Mouse (Mus musculus) heart, embryonic 16.5 days (tissue): ENCODE results near the gene Rpl27. TPM values are rescaled to one million over a fixed set of nuclear protein-coding genes. Genes with fewer than 3 reads are reported as not detected.

Experiments
- ATAC-seq: fragments of 200-750 bp; cut with Nextera tagmentation; replicated peaks from 2 replicates; pipeline ENCODE4 v1.8.0; 2017; ENCODE audit warnings: moderate number of reproducible peaks; ENCODE audit not compliant: insufficient read depth, low FRiP score; ENCODE audit errors: extremely low read depth
- H3K27ac ChIP-seq: fragments of 300-500 bp; sonication (generic); 2 replicates; pipeline ENCODE4 v1.5.1; 2014; ENCODE audit warnings: mild to moderate bottlenecking, low read length, control low read depth, moderate library complexity
- H3K27me3 ChIP-seq: fragments of 300-500 bp; sonication (generic); 2 replicates; pipeline ENCODE4 v1.6.1; 2014; ENCODE audit warnings: low read length, mixed read lengths; ENCODE audit not compliant: control insufficient read depth, insufficient read depth
- H3K36me3 ChIP-seq: fragments of 300-500 bp; sonication (generic); 2 replicates; pipeline ENCODE4 v1.6.1; 2014; ENCODE audit not compliant: control insufficient read depth, insufficient read depth
- H3K4me1 ChIP-seq: fragments of 300-500 bp; sonication (generic); 2 replicates; pipeline ENCODE4 v1.6.1; 2014; ENCODE audit warnings: low read length, mixed read lengths; ENCODE audit not compliant: control insufficient read depth, insufficient read depth
- H3K4me2 ChIP-seq: fragments of 300-500 bp; sonication (generic); 2 replicates; pipeline ENCODE4 v1.6.1; 2014; ENCODE audit warnings: low read depth, mild to moderate bottlenecking, control low read depth, low read length
- H3K4me3 ChIP-seq: fragments of 300-500 bp; sonication (generic); 2 replicates; pipeline ENCODE4 v1.5.1; 2014; ENCODE audit warnings: mild to moderate bottlenecking, control low read depth, low read length
- H3K9ac ChIP-seq: fragments of 300-500 bp; sonication (generic); 2 replicates; pipeline ENCODE4 v1.6.1; 2014; ENCODE audit warnings: low read length, control low read depth
- H3K9me3 ChIP-seq: fragments of 300-500 bp; sonication (generic); replicated peaks from 2 replicates; pipeline ENCODE4 v1.6.1; 2016; ENCODE audit warnings: low read length; ENCODE audit not compliant: control insufficient read depth
- WGBS: fragments of 180-500 bp; shearing (Covaris S2); extraction: QIAGEN DNeasy Blood & Tissue Kit; methylation state at CpG from one replicate; pipeline ENCODE4 v1.1.7; 2014; 5-methylcytosine and 5-hydroxymethylcytosine counted together
- polyA plus RNA-seq: library from polyadenylated mRNA; unstranded; fragments of >200 nt; fragmentation: Nextera tagmentation; extraction: Ambion mirVana; gene quantifications from 2 replicates; pipeline ENCODE4 v1.2.1, GENCODE M21; 2015

Rpl27 gene
- polyA plus RNA-seq, 1 experiment from 2014 or later = 166 TPM

- WGBS = 68% methylated on average over 10 of the region's 10 CpGs
- no peak overlapping the region for H3K4me2 ChIP-seq
- H3K9ac ChIP-seq = no peak overlapping the region
- ATAC-seq = no peak
- H3K27ac ChIP-seq = no peak overlapping the region
- no peak overlapping the region for H3K4me3 ChIP-seq
- H3K4me1 ChIP-seq = peaks cover 16% of the 10 kb centered on the region
- H3K27me3 ChIP-seq = no peaks in the 10 kb centered on the region
- no peaks in the 10 kb centered on the region for H3K36me3 ChIP-seq
- H3K9me3 ChIP-seq = no peaks in the 10 kb centered on the region
Measured at GRCm38 (mm10) chr11:101477552-101478211, 35.6 kb downstream of the Rpl27 start.

GRCm38 (mm10) chr11:101479171-101479635 lies 37.1 kb downstream of the Rpl27 start:
- H3K9me3 ChIP-seq = no peaks in the 10 kb centered on the region
- H3K4me3 ChIP-seq = peak overlapping the region; percentile 29
- peak overlapping the region; percentile 58 for H3K4me2 ChIP-seq
- ATAC-seq = no peak
- WGBS = 14% methylated on average over 18 of the region's 18 CpGs
- H3K27me3 ChIP-seq = no peaks in the 10 kb centered on the region
- no peak overlapping the region for H3K27ac ChIP-seq
- peaks cover 16% of the 10 kb centered on the region for H3K4me1 ChIP-seq
- peak overlapping the region; percentile 51 for H3K9ac ChIP-seq
- no peaks in the 10 kb centered on the region for H3K36me3 ChIP-seq

- Histone ChIP-seq H3K4me1 (peaks cover 22% of the 10 kb centered on the region), H3K9ac (no peak overlapping the region), H3K9me3 (no peaks in the 10 kb centered on the region), H3K4me2 (peak overlapping the region; percentile 15; the same call in 1 of the 2 replicates), H3K27me3 (no peaks in the 10 kb centered on the region), H3K36me3 (no peaks in the 10 kb centered on the region), H3K27ac (no peak overlapping the region), H3K4me3 (no peak overlapping the region)
- 12% methylated on average over 6 of the region's 6 CpGs for WGBS
- peak; percentile 37; the same call in 1 of the 2 replicates for ATAC-seq
Measured at GRCm38 (mm10) chr11:101480912-101481311, 38.8 kb downstream of the Rpl27 start.

GRCm38 (mm10) chr11:101483804-101484203 lies 41.7 kb downstream of the Rpl27 start:
- WGBS = 53% methylated on average over 3 of the region's 3 CpGs
- Histone ChIP-seq H3K27ac (no peak overlapping the region), H3K9me3 (no peaks in the 10 kb centered on the region), H3K27me3 (no peaks in the 10 kb centered on the region), H3K4me1 (peaks cover 25% of the 10 kb centered on the region), H3K4me3 (no peak overlapping the region), H3K4me2 (no peak overlapping the region), H3K36me3 (no peaks in the 10 kb centered on the region), H3K9ac (no peak overlapping the region)
- ATAC-seq = no peak

GRCm38 (mm10) chr11:101484245-101484644 lies 42.1 kb downstream of the Rpl27 start:
- 76% methylated on average over 6 of the region's 6 CpGs for WGBS
- no peak overlapping the region for H3K4me3 ChIP-seq
- H3K4me2 ChIP-seq = no peak overlapping the region
- H3K36me3 ChIP-seq = 0 out of 2 replicates have a peak, but pooled peaks cover 1% of the 10 kb centered on the region
- no peak overlapping the region for H3K9ac ChIP-seq
- no peaks in the 10 kb centered on the region for H3K9me3 ChIP-seq
- no peaks in the 10 kb centered on the region for H3K27me3 ChIP-seq
- H3K27ac ChIP-seq = no peak overlapping the region
- peaks cover 20% of the 10 kb centered on the region for H3K4me1 ChIP-seq
- no peak for ATAC-seq

- WGBS = 62% methylated on average over 7 of the region's 7 CpGs
Measured at GRCm38 (mm10) chr11:101484814-101485213, 42.7 kb downstream of the Rpl27 start.

GRCm38 (mm10) chr11:101485509-101486028 lies 43.5 kb downstream of the Rpl27 start:
- Histone ChIP-seq H3K9ac (peak overlapping the region; percentile 27; the same call in 1 of the 2 replicates), H3K4me2 (no peak overlapping the region), H3K9me3 (no peaks in the 10 kb centered on the region), H3K4me3 (no peak overlapping the region), H3K4me1 (peaks cover 20% of the 10 kb centered on the region), H3K36me3 (0 out of 2 replicates have a peak, but pooled peaks cover 5% of the 10 kb centered on the region), H3K27me3 (no peaks in the 10 kb centered on the region), H3K27ac (no peak overlapping the region)
- WGBS = 17% methylated on average over 6 of the region's 6 CpGs
- peak; percentile 49; the same call in 1 of the 2 replicates for ATAC-seq

More at GRCm38 (mm10) chr11:101484814-101485213, 42.7 kb downstream of the Rpl27 start:
- peaks cover 20% of the 10 kb centered on the region for H3K4me1 ChIP-seq
- H3K9ac ChIP-seq = no peak overlapping the region
- H3K36me3 ChIP-seq = 0 out of 2 replicates have a peak, but pooled peaks cover 4% of the 10 kb centered on the region
- no peaks in the 10 kb centered on the region for H3K9me3 ChIP-seq
- H3K4me2 ChIP-seq = no peak overlapping the region
- no peak overlapping the region for H3K27ac ChIP-seq
- ATAC-seq = no peak
- no peak overlapping the region for H3K4me3 ChIP-seq
- no peaks in the 10 kb centered on the region for H3K27me3 ChIP-seq

GRCm38 (mm10) chr11:101486126-101486525 lies 44.0 kb downstream of the Rpl27 start:
- no peaks in the 10 kb centered on the region for H3K9me3 ChIP-seq
- H3K4me2 ChIP-seq = no peak overlapping the region
- WGBS = 56% methylated on average over 6 of the region's 6 CpGs
- 0 out of 2 replicates have a peak, but pooled peaks cover 5% of the 10 kb centered on the region for H3K36me3 ChIP-seq
- no peak for ATAC-seq
- no peak overlapping the region for H3K4me3 ChIP-seq
- H3K27ac ChIP-seq = no peak overlapping the region
- H3K4me1 ChIP-seq = peaks cover 14% of the 10 kb centered on the region
- H3K9ac ChIP-seq = no peak overlapping the region
- no peaks in the 10 kb centered on the region for H3K27me3 ChIP-seq
